Mouse (Mus musculus) lung, postnatal 0 days (tissue): ENCODE data around the gene Prrc2b. TPM values are rescaled to one million over a fixed set of nuclear protein-coding genes. Genes with fewer than 3 reads are reported as not detected.

Experiments used
- ATAC-seq: fragments of 200-750 bp; cut with Nextera tagmentation; 2 replicates; pipeline ENCODE4 v1.8.0; 2017; ENCODE audit warnings: moderate library complexity
- DNase-seq: peaks from one replicate; pipeline ENCODE4 v3.0.0-alpha.2; 2016; ENCODE audit warnings: low spot score
- H3K27ac ChIP-seq: fragments of 300-500 bp; sonication (generic); 2 replicates; pipeline ENCODE4 v1.5.1; 2014; ENCODE audit warnings: antibody characterized with exemption, mild to moderate bottlenecking, low read length, mixed read lengths
- H3K27me3 ChIP-seq: fragments of 300-500 bp; sonication (generic); replicated peaks from 2 replicates; pipeline ENCODE4 v1.6.1; 2014; ENCODE audit warnings: low read length, mixed read lengths; ENCODE audit not compliant: insufficient read depth
- H3K36me3 ChIP-seq: fragments of 300-500 bp; sonication (generic); 2 replicates; pipeline ENCODE4 v1.6.1; 2014; ENCODE audit warnings: low read length, mixed read lengths; ENCODE audit not compliant: insufficient read depth
- H3K4me1 ChIP-seq: fragments of 300-500 bp; sonication (generic); 2 replicates; pipeline ENCODE4 v1.6.1; 2014; ENCODE audit warnings: antibody characterized with exemption, low read depth, low read length, mixed read lengths; ENCODE audit not compliant: insufficient read depth
- H3K4me2 ChIP-seq: fragments of 300-500 bp; sonication (generic); replicated peaks from 2 replicates; pipeline ENCODE4 v1.6.1; 2014; ENCODE audit warnings: low read depth, mild to moderate bottlenecking, low read length, moderate library complexity, mixed read lengths
- H3K4me3 ChIP-seq: fragments of 300-500 bp; sonication (generic); 2 replicates; pipeline ENCODE4 v1.5.1; 2014; ENCODE audit warnings: low read depth, low read length
- H3K9ac ChIP-seq: fragments of 300-500 bp; sonication (generic); replicated peaks from 2 replicates; pipeline ENCODE4 v1.6.1; 2014; ENCODE audit warnings: low read depth, mild to moderate bottlenecking
- H3K9me3 ChIP-seq: fragments of 300-500 bp; sonication (generic); 2 replicates; pipeline ENCODE4 v1.6.1; 2016; ENCODE audit warnings: low read length, mixed read lengths
- CTCF ChIP-seq: IDR thresholded peaks from 2 replicates; pipeline ENCODE4 v1.5.1; 2016; ENCODE audit warnings: antibody characterized with exemption, mild to moderate bottlenecking
- EP300 ChIP-seq: IDR thresholded peaks from 2 replicates; pipeline ENCODE4 v1.6.1; 2016; ENCODE audit warnings: antibody characterized with exemption, mild to moderate bottlenecking, control low read depth
- WGBS: fragments of 180-500 bp; shearing (Covaris S2); extraction: QIAGEN DNeasy Blood & Tissue Kit; methylation state at CpG from one replicate; pipeline ENCODE4 v1.1.7; 2014; 5-methylcytosine and 5-hydroxymethylcytosine counted together
- polyA plus RNA-seq: library from polyadenylated mRNA; unstranded; fragments of >200 nt; fragmentation: Nextera tagmentation; extraction: Ambion mirVana; gene quantifications from 2 replicates; pipeline ENCODE4 v1.2.1, GENCODE M21; 2015

The Prrc2b gene
- polyA plus RNA-seq, 1 experiment from 2014 or later: 21.2 TPM

DNA sequence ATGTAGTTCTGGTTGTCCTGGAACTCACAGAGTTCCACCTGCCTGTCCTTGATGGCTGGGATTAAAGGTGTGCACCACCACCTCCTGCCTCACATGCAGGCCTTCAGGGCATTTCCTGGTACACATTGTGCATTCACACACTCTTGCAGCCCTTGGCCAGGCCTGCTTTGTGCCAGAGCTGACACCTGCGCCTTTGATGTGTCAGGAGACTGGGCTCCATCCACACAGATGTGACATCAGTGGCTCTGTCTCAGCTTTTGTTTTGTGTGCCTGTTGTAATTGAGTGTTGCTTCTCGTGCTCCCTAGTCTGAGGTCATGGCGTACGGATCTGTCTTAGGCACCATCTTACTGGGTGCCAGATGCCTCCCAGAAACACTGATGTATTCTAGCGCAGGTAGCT, 30.5 kb downstream of the Prrc2b start:
- Histone ChIP-seq H3K27ac (no peak overlapping the region), H3K4me1 (0 out of 2 replicates have a peak, but pooled peaks cover 3% of the 10 kb centered on the region), H3K36me3 (0 out of 2 replicates have a peak, but pooled peaks cover 5% of the 10 kb centered on the region), H3K4me3 (no peak overlapping the region), H3K4me2 (no peak overlapping the region), H3K9me3 (no peaks in the 10 kb centered on the region), H3K27me3 (no peaks in the 10 kb centered on the region), H3K9ac (no peak overlapping the region)
- ATAC-seq: no peak
- TF ChIP-seq CTCF (no peak), EP300 (no peak)
- no peak for DNase-seq
- 82% methylated on average over 5 of the region's 5 CpGs for WGBS

DNA sequence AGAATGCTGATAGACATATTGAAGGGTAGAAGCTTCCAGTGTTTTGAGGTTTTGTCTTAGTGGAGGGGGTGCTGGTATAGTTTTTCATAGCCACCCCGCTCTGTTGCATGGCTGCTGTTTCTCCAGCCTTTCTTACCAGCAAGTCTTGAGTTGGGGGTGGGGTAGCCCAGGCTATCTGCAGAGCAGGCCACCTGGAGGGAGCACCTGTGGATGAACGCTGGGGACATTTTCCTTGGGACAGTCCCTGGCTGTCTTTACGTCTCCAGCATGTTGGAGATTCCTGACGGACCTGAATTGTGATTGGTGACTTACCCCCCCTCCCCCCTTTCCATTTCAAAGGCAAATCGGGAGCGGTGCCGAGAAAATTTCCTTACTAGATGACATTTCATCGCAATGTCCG, 31.2 kb downstream of the Prrc2b start:
- Histone ChIP-seq H3K27ac (peak overlapping the region; percentile 57; the same call in 1 of the 2 replicates), H3K4me1 (0 out of 2 replicates have a peak, but pooled peaks cover 3% of the 10 kb centered on the region), H3K4me2 (0 out of 2 replicates have a peak overlapping the region, but pooled peaks have one; percentile 22), H3K9me3 (no peaks in the 10 kb centered on the region), H3K27me3 (no peaks in the 10 kb centered on the region), H3K36me3 (0 out of 2 replicates have a peak, but pooled peaks cover 5% of the 10 kb centered on the region), H3K9ac (no peak overlapping the region), H3K4me3 (no peak overlapping the region)
- DNase-seq: no peak
- ATAC-seq: no peak
- WGBS: 54% methylated on average over 9 of the region's 9 CpGs
- no peak for TF ChIP-seq EP300
- no peak for TF ChIP-seq CTCF

DNA sequence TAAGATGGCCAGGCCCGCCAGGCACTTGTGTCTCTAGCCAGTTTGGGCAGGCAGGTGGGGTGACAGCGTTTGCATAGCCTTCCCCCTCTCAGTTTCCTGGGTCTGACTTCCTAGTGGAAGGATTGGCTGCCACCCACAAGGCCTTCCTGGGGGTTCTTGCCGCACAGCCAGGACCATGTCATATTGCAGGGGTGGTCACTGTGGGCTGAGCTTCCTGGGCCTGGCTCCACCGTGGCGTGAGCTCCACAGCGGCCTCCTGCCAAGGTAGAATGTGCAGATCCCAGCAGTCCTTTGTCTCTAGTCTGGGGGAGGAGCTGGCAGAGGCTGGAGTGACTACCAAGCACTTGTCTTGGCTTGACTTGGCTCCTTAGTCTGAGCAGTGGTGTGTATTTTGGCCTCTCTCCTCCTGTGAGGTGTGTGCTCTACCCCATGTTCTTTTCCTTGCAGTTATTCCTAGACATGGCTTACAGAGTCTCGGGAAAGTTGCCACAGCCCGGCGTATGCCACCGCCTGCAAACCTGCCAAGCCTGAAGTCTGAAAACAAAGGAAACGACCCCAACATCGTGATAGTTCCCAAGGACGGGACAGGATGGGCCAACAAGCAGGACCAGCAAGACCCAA, 31.9 kb downstream of the Prrc2b start:
- Histone ChIP-seq H3K9ac (no peak overlapping the region), H3K27ac (peak overlapping the region; percentile 57), H3K36me3 (0 out of 2 replicates have a peak, but pooled peaks cover 5% of the 10 kb centered on the region), H3K9me3 (no peaks in the 10 kb centered on the region), H3K4me2 (0 out of 2 replicates have a peak overlapping the region, but pooled peaks have one; percentile 22), H3K4me1 (0 out of 2 replicates have a peak, but pooled peaks cover 3% of the 10 kb centered on the region), H3K27me3 (no peaks in the 10 kb centered on the region), H3K4me3 (no peak overlapping the region)
- TF ChIP-seq EP300: 0 out of 2 replicates have a peak, but pooled peaks have one; percentile 9
- TF ChIP-seq CTCF: no peak
- ATAC-seq: peak; percentile 88
- whole genome bisulfite sequencing: 51% methylated on average over 13 of the region's 13 CpGs
- DNase-seq: peak; percentile 78

DNA sequence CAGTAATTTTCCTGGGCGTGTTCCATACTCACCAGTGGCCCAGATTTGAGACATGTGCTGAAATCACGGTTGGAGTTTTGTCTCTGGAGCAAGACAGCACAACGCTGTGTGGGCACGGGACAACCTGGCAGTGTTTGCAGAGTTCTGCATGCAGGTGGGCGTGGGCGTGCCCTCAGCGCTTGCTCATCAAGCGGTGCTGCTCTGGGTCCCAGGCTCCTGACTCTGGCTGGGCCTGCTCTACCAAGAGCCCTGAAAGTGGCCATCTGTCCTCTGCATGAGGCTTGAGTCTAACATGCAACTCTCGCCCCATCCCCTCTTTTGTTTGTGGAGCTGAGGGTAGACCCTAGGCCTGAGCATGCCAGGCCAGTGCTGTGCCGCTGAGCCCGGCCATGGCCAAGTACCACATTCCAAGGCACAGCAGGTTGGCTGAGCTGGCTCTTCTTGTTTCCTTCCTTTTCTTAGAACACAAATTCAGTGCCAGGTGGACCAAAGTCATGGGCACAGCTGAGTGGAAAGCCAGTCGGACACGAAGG, 36.2 kb downstream of the Prrc2b start:
- H3K4me3 ChIP-seq: no peak overlapping the region
- no peak for TF ChIP-seq EP300
- no peak for TF ChIP-seq CTCF
- 85% methylated on average over 13 of the region's 13 CpGs for WGBS
- H3K9ac ChIP-seq: no peak overlapping the region
- no peaks in the 10 kb centered on the region for H3K27me3 ChIP-seq
- no peak overlapping the region for H3K27ac ChIP-seq
- no peak overlapping the region for H3K4me2 ChIP-seq
- H3K4me1 ChIP-seq: 0 out of 2 replicates have a peak, but pooled peaks cover 3% of the 10 kb centered on the region
- peaks cover 22% of the 10 kb centered on the region; the same call in 1 of the 2 replicates for H3K36me3 ChIP-seq
- H3K9me3 ChIP-seq: no peaks in the 10 kb centered on the region
- DNase-seq (no peak), ATAC-seq (no peak)

DNA sequence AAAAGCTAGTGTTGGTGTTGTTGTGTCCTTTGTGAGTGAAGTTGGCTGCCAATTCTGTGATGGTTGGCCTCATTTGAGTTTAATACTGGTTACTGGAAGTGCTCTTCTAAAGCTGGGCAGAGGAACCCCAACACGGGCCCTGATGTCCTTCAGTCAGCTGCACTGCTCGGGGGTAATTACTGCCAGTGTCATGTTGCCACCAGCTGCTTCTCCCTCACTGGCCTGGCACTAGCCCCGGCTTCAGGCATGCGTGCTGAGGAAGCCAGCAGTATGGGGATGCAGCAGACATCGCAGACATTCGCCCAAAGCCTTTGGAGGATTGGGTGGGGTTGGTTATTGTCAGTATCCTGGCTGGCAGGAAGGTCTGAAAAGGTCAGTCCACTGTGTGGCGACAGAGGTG, 36.8 kb downstream of the Prrc2b start:
- Histone ChIP-seq H3K9me3 (no peaks in the 10 kb centered on the region), H3K4me1 (0 out of 2 replicates have a peak, but pooled peaks cover 3% of the 10 kb centered on the region), H3K9ac (no peak overlapping the region), H3K27me3 (no peaks in the 10 kb centered on the region), H3K27ac (no peak overlapping the region), H3K4me3 (no peak overlapping the region), H3K36me3 (peaks cover 22% of the 10 kb centered on the region; the same call in 1 of the 2 replicates), H3K4me2 (no peak overlapping the region)
- TF ChIP-seq CTCF (no peak), EP300 (no peak)
- WGBS: 86% methylated on average over 7 of the region's 7 CpGs
- DNase-seq (no peak), ATAC-seq (no peak)

DNA sequence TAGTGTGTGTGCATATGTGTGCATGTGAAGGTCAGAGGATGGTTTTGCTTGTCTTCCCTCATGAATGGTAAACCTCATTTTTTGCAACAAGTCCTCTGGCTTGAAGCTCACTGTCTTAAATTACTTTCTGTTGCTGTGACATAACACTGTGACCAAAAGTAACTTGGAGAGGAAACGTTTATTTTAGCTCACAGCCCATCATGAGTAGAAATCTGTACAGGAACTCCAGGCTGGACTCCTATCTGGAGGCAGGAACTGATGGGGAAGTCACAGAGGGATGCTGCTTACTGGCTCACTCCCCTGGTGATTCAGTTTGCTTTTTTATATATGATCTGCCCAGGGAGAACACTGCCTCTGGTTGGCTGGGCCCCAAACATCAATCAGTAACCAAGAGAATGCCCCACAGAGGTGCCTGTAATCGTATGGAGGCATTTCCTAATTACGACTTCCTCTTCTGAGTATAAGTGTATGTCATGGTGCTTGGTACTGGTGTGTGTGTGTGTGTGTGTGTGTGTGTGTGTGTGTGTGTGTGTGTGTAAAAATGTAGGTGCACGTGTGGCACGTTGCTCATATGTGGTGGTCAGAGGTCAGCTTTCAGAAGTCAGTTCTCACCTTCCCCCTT, 38.3 kb downstream of the Prrc2b start:
- Histone ChIP-seq H3K4me3 (no peak overlapping the region), H3K9me3 (no peaks in the 10 kb centered on the region), H3K27me3 (no peaks in the 10 kb centered on the region), H3K27ac (no peak overlapping the region), H3K4me2 (no peak overlapping the region), H3K9ac (no peak overlapping the region), H3K4me1 (no peaks in the 10 kb centered on the region), H3K36me3 (peaks cover 30% of the 10 kb centered on the region)
- WGBS: 69% methylated on average over 5 of the region's 5 CpGs
- TF ChIP-seq CTCF: no peak
- TF ChIP-seq EP300: no peak
- no peak for DNase-seq
- no peak for ATAC-seq
